Mouse (Mus musculus) liver, adult 2 months (tissue): ENCODE measurements around the gene Llph.

ENCODE experiments used
- CTCF ChIP-seq: fragments of 200-500 bp; IDR thresholded peaks from 2 replicates; pipeline ENCODE4 v1.5.1; 2011; ENCODE audit warnings: low read depth, low read length, control low read depth
- POLR2A ChIP-seq: fragments of 200-500 bp; IDR thresholded peaks from 2 replicates; pipeline ENCODE4 v1.6.1; 2011; ENCODE audit warnings: low read length, control low read depth; ENCODE audit not compliant: insufficient read depth; ENCODE audit errors: extremely low read depth

- TF ChIP-seq POLR2A (no peak), CTCF (no peak)
These were observed 12.6 kb downstream of the Llph start for GRCm38 (mm10) chr10:120239476-120239875.
